Mouse (Mus musculus) MEL (cell line): ENCODE measurements around the gene Drg2. TPM values are rescaled to one million over a fixed set of nuclear protein-coding genes. Genes with fewer than 3 reads are reported as not detected.

ENCODE experiments used
- DNase-seq: peaks from one replicate; pipeline ENCODE4 v3.0.0; 2011; ENCODE audit warnings: low read depth, low spot score
- H3K27ac ChIP-seq: 2 replicates; pipeline ENCODE4 v1.5.1; 2012; ENCODE audit warnings: low read depth, mild to moderate bottlenecking, control low read depth, low read length, moderate library complexity; ENCODE audit not compliant: control insufficient read depth
- H3K27me3 ChIP-seq, 2 experiments: fragments of 150-350 bp in 1 of 2; sonication (generic) in 1 of 2; 2 replicates each; pipeline ENCODE4 v1.6.1; 2012; ENCODE audit warnings: low read length in 2 of 2, mild to moderate bottlenecking in 2 of 2, improper control_type of control experiment in 1 of 2, moderate library complexity in 1 of 2; ENCODE audit not compliant: insufficient read depth in 2 of 2, control insufficient read depth in 1 of 2
- H3K36me3 ChIP-seq, 2 experiments: 2 replicates each; pipeline ENCODE4 v1.6.1; 2012 to 2014; ENCODE audit warnings: low read length in 2 of 2, improper control_type of control experiment in 1 of 2, inconsistent platforms in 1 of 2, mild to moderate bottlenecking in 1 of 2; ENCODE audit not compliant: insufficient read depth in 2 of 2, control insufficient read depth in 1 of 2
- H3K4me1 ChIP-seq, 2 experiments: fragments of 150-350 bp in 1 of 2; sonication (generic) in 1 of 2; 2 replicates each; pipeline ENCODE4 v1.6.1; 2012; ENCODE audit warnings: low read length in 2 of 2, improper control_type of control experiment in 1 of 2, mild to moderate bottlenecking in 1 of 2; ENCODE audit not compliant: insufficient read depth in 2 of 2, control insufficient read depth in 1 of 2
- H3K4me3 ChIP-seq, 2 experiments: fragments of 150-350 bp in 1 of 2; sonication (generic) in 1 of 2; 2 replicates each; pipeline ENCODE4 v1.5.1; 2012; ENCODE audit warnings: low read depth in 2 of 2, low read length in 2 of 2, mild to moderate bottlenecking in 2 of 2, moderate library complexity in 2 of 2, control low read depth in 1 of 2, improper control_type of control experiment in 1 of 2; ENCODE audit not compliant: control insufficient read depth in 1 of 2, insufficient read depth in 1 of 2
- H3K79me2 ChIP-seq: 2 replicates; pipeline ENCODE4 v1.6.1; 2012; ENCODE audit warnings: mild to moderate bottlenecking, low read length, moderate library complexity; ENCODE audit not compliant: control insufficient read depth, poor library complexity, insufficient read depth
- H3K9ac ChIP-seq: 2 replicates; pipeline ENCODE4 v1.6.1; 2012; ENCODE audit warnings: low read depth, mild to moderate bottlenecking, control low read depth, low read length, moderate library complexity; ENCODE audit not compliant: control insufficient read depth, poor library complexity, severe bottlenecking
- H3K9me3 ChIP-seq: fragments of 150-350 bp; sonication (generic); replicated peaks from 2 replicates; pipeline ENCODE4 v1.6.1; 2012; ENCODE audit warnings: mild to moderate bottlenecking, low read length, improper control_type of control experiment, moderate library complexity; ENCODE audit not compliant: insufficient read depth
- CHD1 ChIP-seq: IDR thresholded peaks from 2 replicates; pipeline ENCODE4 v1.6.1; 2012; ENCODE audit warnings: low read depth, mild to moderate bottlenecking, inconsistent platforms, low read length, improper control_type of control experiment
- CHD2 ChIP-seq: IDR thresholded peaks from 2 replicates; pipeline ENCODE4 v1.6.1; 2011; ENCODE audit warnings: low read length, improper control_type of control experiment
- E2F4 ChIP-seq: IDR thresholded peaks from 2 replicates; pipeline ENCODE4 v1.6.1; 2011; ENCODE audit warnings: low read depth, low read length, improper control_type of control experiment, borderline replicate concordance
- ELF1 ChIP-seq: IDR thresholded peaks from 2 replicates; pipeline ENCODE4 v1.6.1; 2014; ENCODE audit warnings: low read depth, mild to moderate bottlenecking, inconsistent platforms, low read length, improper control_type of control experiment, moderate library complexity
- ETS1 ChIP-seq: IDR thresholded peaks from 2 replicates; pipeline ENCODE4 v1.6.1; 2012; ENCODE audit warnings: low read depth, mild to moderate bottlenecking, inconsistent platforms, low read length, improper control_type of control experiment, moderate library complexity
- GATA1 ChIP-seq: IDR thresholded peaks from 2 replicates; pipeline ENCODE4 v1.6.1; 2011; ENCODE audit warnings: low read depth, low read length, improper control_type of control experiment
- JUND ChIP-seq: IDR thresholded peaks from 2 replicates; pipeline ENCODE4 v1.6.1; 2011; ENCODE audit warnings: low read depth, mild to moderate bottlenecking, improper control_type of control experiment, low read length
- MAFK ChIP-seq: IDR thresholded peaks from 2 replicates; pipeline ENCODE4 v1.6.1; 2011; ENCODE audit warnings: low read depth, mild to moderate bottlenecking, low read length, improper control_type of control experiment, borderline replicate concordance
- MAX ChIP-seq: IDR thresholded peaks from 2 replicates; pipeline ENCODE4 v1.6.1; 2011; ENCODE audit warnings: low read length, improper control_type of control experiment
- MYB ChIP-seq: IDR thresholded peaks from 2 replicates; pipeline ENCODE4 v1.6.1; 2011; ENCODE audit warnings: mild to moderate bottlenecking, low read depth, low read length, improper control_type of control experiment
- POLR2A ChIP-seq, 2 experiments: IDR thresholded peaks; 2 replicates each; pipeline ENCODE4 v1.6.1; 2011 to 2012; ENCODE audit warnings: low read length in 2 of 2, mild to moderate bottlenecking in 2 of 2, control low read depth in 1 of 2, improper control_type of control experiment in 1 of 2, low read depth in 1 of 2, moderate library complexity in 1 of 2; ENCODE audit not compliant: control insufficient read depth in 1 of 2, insufficient read depth in 1 of 2, poor library complexity in 1 of 2
- TBP ChIP-seq: IDR thresholded peaks from 2 replicates; pipeline ENCODE4 v1.8.0; 2011; ENCODE audit warnings: low read depth, low read length, improper control_type of control experiment
- UBTF ChIP-seq: IDR thresholded peaks from 2 replicates; pipeline ENCODE4 v1.6.1; 2012; ENCODE audit warnings: low read depth, mild to moderate bottlenecking, inconsistent platforms, low read length, improper control_type of control experiment, moderate library complexity, borderline replicate concordance; ENCODE audit not compliant: insufficient read depth
- USF2 ChIP-seq, 2 experiments: IDR thresholded peaks; 2 replicates each; pipeline ENCODE4 v1.6.1; 2011 to 2012; ENCODE audit warnings: improper control_type of control experiment in 2 of 2, low read length in 2 of 2, borderline replicate concordance in 1 of 2, inconsistent platforms in 1 of 2, low read depth in 1 of 2, mild to moderate bottlenecking in 1 of 2; ENCODE audit not compliant: insufficient read depth in 1 of 2
- ZKSCAN1 ChIP-seq: IDR thresholded peaks from 2 replicates; pipeline ENCODE4 v1.6.1; 2012; ENCODE audit warnings: low read depth, mild to moderate bottlenecking, inconsistent platforms, low read length, improper control_type of control experiment, moderate library complexity
- ZMIZ1 ChIP-seq: IDR thresholded peaks from 2 replicates; pipeline ENCODE4 v1.6.1; 2012; ENCODE audit warnings: low read depth, mild to moderate bottlenecking, inconsistent platforms, low read length, improper control_type of control experiment, moderate library complexity
- ZNF384 ChIP-seq: IDR thresholded peaks from 2 replicates; pipeline ENCODE4 v1.6.1; 2012; ENCODE audit warnings: low read depth, mild to moderate bottlenecking, inconsistent platforms, low read length, improper control_type of control experiment
- polyA plus RNA-seq, 2 experiments: library from polyadenylated mRNA; stranded (reverse) in 1 of 2; unstranded in 1 of 2; fragments of >175 nt in 1 of 2; fragments of >200 nt in 1 of 2; gene quantifications; 2 replicates each; pipeline versions ENCODE4 v1.2.1 to v1.2.4; 2012; ENCODE audit warnings: low replicate concordance in 2 of 2, low read depth in 1 of 2; ENCODE audit not compliant: insufficient read length in 2 of 2, insufficient read depth in 1 of 2, missing spikeins in 1 of 2
- total RNA-seq: library from RNA; depleted of rRNA; stranded (reverse); fragments of 300-350 nt; gene quantifications from 2 replicates; pipeline ENCODE4 v1.2.3, GENCODE M21; 2012

The Drg2 gene
- total and polyA plus RNA-seq, 3 experiments = 121 to 214 (median 133) TPM

- TF ChIP-seq ELF1 (no peak), CHD2 (no peak), ZKSCAN1 (no peak), MYB (no peak), USF2 (IDR thresholded peaks at IDR 0.05; ENCODE audit: borderline replicate concordance in 1 of 2, insufficient read depth in 1 of 2, low read depth in 1 of 2, low read length in 2 of 2) (no peak), GATA1 (no peak), JUND (no peak), MAX (no peak), E2F4 (no peak)
Measured at GRCm38 (mm10) chr11:60422046-60422668, 32.2 kb upstream of the Drg2 start (continued).

- Histone ChIP-seq H3K27me3 (no peaks in the 10 kb centered on the region), H3K9me3 (no peaks in the 10 kb centered on the region), H3K9ac (no peak overlapping the region), H3K36me3 (peaks cover 5 to 11% of the 10 kb centered on the region in 2 experiments), H3K4me1 (peaks cover 4 to 15% of the 10 kb centered on the region in 2 experiments; a peak in 3 of 4 replicates), H3K4me3 (no peak overlapping the region), H3K27ac (no peak overlapping the region), H3K79me2 (peaks cover 13% of the 10 kb centered on the region)
- no peak for TF ChIP-seq USF2 (IDR thresholded peaks at IDR 0.05; ENCODE audit: borderline replicate concordance in 1 of 2, insufficient read depth in 1 of 2, low read depth in 1 of 2, low read length in 2 of 2)
- TF ChIP-seq TBP = no peak
- no peak for TF ChIP-seq ZNF384
- no peak for TF ChIP-seq ETS1
- no peak for TF ChIP-seq CHD1
- no peak for TF ChIP-seq MAFK
- no peak for TF ChIP-seq POLR2A (IDR thresholded peaks at IDR 0.05; ENCODE audit: control insufficient read depth in 1 of 2, insufficient read depth in 1 of 2, low read depth in 1 of 2, low read length in 2 of 2, poor library complexity in 1 of 2)
- DNase-seq = no peak
Measured at GRCm38 (mm10) chr11:60423006-60423405, 31.4 kb upstream of the Drg2 start.

- Histone ChIP-seq H3K36me3 (peaks cover 5 to 10% of the 10 kb centered on the region in 2 experiments), H3K79me2 (no peaks in the 10 kb centered on the region)
Measured at GRCm38 (mm10) chr11:60426417-60426816, 28.0 kb upstream of the Drg2 start.

More at GRCm38 (mm10) chr11:60426417-60426816, 28.0 kb upstream of the Drg2 start:
- Histone ChIP-seq H3K9ac (no peak overlapping the region), H3K27me3 (no peaks in the 10 kb centered on the region), H3K4me3 (no peak overlapping the region), H3K9me3 (no peaks in the 10 kb centered on the region), H3K27ac (no peak overlapping the region)
- no peak for DNase-seq
- TF ChIP-seq ZMIZ1 = no peak
- no peak for TF ChIP-seq TBP
- TF ChIP-seq UBTF = no peak
- TF ChIP-seq CHD1 = no peak
- TF ChIP-seq, all 39 proteins: peak for 0
- peaks cover 0 to 3% of the 10 kb centered on the region in 2 experiments; a peak in 1 of 4 replicates for H3K4me1 ChIP-seq
